Mouse (Mus musculus) adrenal gland, postnatal 25 days (tissue): Measurements from ENCODE around the gene Slc38a9. TPM values are rescaled to one million over a fixed set of nuclear protein-coding genes. Genes with fewer than 3 reads are reported as not detected.

Source experiments
- DNase-seq: peaks from one replicate; pipeline ENCODE4 v3.0.0; 2021; ENCODE audit warnings: mixed read lengths
- total RNA-seq: library from RNA; stranded (reverse); gene quantifications from 2 replicates; pipeline ENCODE4 v1.2.3, GENCODE M21; 2021

Gene Slc38a9
- total RNA-seq, 1 experiment from 2014 or later: 42.6 TPM

DNA sequence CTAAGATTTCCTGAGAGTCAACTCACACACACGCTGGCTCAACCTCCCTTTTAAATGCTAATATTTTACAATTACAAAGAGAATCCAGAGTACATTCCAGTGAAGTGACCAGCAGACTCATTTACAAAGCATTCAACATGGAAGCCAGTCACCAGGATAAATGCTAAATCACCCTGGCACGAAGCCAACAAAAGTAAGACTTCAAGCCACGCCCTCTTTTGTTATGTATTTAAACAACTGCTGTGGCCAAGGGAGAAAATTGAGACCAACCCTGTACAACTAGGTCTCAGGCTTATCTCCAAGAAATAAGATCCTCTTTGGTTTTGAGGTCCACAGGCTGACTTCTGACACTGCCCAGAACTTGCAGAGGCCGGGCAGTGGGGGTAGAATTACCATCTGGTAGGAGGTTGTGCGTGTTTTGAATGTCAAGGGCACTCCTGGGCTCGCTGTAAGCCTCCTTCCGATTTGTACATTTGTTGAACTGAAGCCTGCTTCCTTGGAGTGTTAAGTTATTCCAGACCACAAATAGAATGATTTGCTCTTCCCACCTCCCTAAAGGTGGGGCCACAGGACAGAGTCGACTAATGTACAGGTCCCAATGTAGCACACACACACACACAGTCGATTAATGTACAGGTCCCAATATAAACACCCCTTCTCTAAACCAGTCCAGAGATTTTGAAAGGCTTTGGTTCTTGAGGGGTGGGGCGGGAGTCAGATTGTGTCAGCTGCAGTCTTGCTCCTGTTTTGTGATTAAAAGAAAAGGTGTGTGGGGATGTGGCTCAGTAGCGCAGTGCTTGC lies 110.2 kb downstream of the Slc38a9 start:
- peak; percentile 58 for DNase-seq

GRCm38 (mm10) chr13:112771447-112772208 lies 111.1 kb downstream of the Slc38a9 start:
- peak; percentile 40 for DNase-seq

- DNase-seq: peak; percentile 27
Measured at GRCm38 (mm10) chr13:112772252-112772651, 111.7 kb downstream of the Slc38a9 start.

DNA sequence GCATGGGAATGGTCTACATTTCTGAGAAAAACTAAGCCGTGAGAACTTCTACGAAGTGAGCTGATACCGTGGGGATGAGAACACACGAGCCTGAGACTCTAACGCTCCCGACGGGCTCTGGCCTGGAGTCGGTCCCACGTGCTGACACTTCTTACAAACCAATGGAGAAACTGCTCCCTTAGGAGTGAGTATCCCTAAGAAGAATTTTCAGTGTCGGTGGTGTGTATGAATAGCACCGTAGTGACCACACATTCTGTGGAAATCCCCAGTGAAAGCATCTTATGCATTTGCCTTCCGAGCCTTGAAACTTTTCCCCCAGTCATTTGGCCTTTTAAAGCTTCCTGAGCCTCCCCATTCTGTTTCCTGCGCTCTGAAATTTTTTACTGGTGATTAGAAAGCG lies 112.3 kb downstream of the Slc38a9 start:
- no peak for DNase-seq

- DNase-seq: no peak
Measured at GRCm38 (mm10) chr13:112773991-112774675, 113.6 kb downstream of the Slc38a9 start.

DNA sequence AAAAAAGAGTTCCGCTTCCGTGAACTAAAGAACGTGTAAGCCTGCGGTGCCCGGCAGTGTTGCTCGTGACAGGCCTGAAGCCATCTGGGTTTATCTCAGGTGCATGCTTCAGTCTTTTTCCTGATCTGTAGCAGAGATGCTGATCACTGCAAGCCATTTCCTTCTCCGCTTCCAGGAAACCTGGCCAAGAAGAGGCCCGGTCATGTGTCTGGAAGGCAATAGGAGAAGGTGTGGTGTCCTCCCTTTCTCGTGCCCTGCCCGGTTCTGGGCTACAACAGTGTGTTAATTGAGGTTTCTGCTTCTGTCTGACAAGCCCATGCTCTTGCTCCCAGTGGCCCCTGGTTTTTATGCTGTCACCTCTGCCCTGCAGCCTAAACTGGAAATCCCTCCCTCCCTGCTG lies 115.3 kb downstream of the Slc38a9 start:
- no peak for DNase-seq

DNA sequence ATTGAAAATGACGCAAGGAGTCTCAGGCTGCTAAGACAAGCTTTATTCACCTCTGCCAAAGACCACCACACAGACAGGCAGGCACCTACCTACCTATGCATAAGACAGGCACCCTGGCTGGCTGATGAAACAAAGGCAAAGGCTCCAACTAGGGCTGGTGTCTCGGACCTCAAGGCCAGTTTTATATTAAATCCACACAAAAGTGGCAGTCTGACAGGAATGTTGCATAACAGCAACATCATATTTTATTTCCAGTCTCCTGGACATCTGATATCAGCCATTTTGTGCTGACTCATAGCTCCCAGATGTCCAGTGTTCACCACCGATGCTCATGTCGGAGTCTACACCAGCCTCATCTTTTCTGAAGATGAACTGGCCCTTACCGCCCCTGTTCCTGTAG lies 117.9 kb downstream of the Slc38a9 start:
- DNase-seq: no peak

GRCm38 (mm10) chr13:112785305-112785704 lies 124.8 kb downstream of the Slc38a9 start:
- DNase-seq: no peak

DNA sequence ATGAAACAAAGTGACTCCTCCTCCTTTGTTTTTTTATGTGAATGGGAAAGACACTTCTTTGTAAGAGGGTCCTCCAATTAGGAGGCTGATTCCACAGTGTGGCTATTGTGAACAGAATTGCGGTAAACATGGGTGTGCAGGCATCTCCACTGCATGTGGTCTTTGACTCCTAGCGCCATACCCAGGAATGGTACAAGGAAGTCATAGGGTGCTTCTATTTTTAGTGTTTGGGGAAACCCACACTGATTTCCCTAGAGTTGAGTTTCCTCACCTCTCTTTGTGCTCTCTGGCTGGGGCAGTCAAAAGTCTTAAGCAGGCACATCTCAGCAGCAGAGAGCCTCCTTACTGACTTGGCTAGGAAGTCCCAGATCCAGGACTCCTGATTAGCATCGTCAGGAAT lies 125.6 kb downstream of the Slc38a9 start:
- DNase-seq: no peak

DNA sequence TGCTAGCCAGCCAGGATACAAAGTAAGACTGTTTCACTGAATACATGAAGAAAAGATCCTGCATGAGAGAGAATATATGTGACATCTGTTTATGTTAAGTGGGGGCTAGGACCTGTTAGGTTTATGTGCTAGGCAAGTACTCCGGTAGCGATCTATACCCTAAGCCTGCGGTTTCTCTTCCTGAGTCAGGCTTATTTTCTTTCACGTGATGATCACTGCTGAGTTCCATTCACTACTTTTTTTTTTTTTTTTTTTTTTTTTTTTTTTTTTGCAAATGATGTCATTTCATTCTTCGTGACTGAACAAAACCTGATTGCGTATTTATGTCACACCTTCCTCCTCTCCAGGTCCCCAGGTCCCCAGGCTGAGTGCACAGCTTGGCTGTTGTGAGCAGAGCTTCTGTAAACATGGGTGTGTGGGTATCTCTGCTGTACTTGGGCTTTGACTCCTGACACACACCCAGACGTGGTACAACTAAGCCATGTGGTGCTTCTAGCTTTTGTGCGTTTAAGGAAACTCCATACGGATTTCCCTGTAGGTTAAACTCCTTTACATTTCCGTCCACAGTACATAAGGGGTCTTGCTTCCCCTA lies 126.5 kb downstream of the Slc38a9 start:
- DNase-seq: no peak

Other genes starting within 250 kb of the Slc38a9 start
- 247 and 388 TPM in 2 replicates for gene Il6st, start 196.7 kb upstream of the Slc38a9 start, total RNA-seq
- gene Il31ra, start 66.4 kb upstream of the Slc38a9 start, total RNA-seq: 0.15 TPM in 1 of 2 replicates, not detected in the other
- gene Ddx4, start 8.3 kb upstream of the Slc38a9 start, total RNA-seq: 1.2 and 1.5 TPM in 2 replicates
- gene Plpp1, start 140.0 kb downstream of the Slc38a9 start, total RNA-seq: 225 and 226 TPM in 2 replicates